Mouse (Mus musculus): ENCODE data around the gene Htra2.

DNA sequence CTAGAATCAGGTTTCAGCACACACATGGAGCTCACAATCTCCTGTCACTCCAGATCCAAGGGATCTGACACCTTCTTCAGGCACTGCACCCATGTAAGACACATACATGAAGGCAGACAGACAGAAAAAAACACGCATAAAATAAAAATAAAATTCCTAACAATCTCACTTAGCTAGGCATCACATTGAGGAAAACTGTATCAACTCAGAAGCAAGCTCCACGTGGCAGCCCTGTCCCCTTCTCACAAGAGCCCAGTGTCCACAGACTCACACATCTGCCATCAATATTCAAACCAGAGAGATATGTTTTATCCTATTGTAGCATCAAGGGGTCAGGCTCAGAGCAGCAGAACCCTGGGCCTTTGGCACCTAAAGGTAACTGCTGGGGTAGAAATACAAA, 50.8 kb downstream of the Htra2 start:
- TF ChIP-seq CTCF (IDR thresholded peaks at IDR 0.05; ENCODE audit: control insufficient read depth, insufficient read depth, insufficient read length), result no peak
- no peak for TF ChIP-seq MAX (IDR thresholded peaks at IDR 0.05)
- no peak for TF ChIP-seq USF1 (IDR thresholded peaks at IDR 0.05; ENCODE audit: low read depth)
- no peak for TF ChIP-seq MYOG (IDR thresholded peaks at IDR 0.05; ENCODE audit: control insufficient read depth, extremely low read depth, insufficient read length)
